Mouse (Mus musculus) heart, adult 2 months (tissue): ENCODE measurements at regions not wholly inside any gene's neighbourhood (a gene's known extent, or its start where the extent isn't known, plus 50 kb on each side); places are given as distances from the start of the nearest gene placed in this dataset.

Source experiments
- CTCF ChIP-seq: fragments of 200-600 bp; IDR thresholded peaks from 2 replicates; pipeline ENCODE4 v1.8.1; 2022; ENCODE audit warnings: antibody characterized with exemption, mild to moderate bottlenecking, moderate library complexity
- POLR2A ChIP-seq: fragments of 200-500 bp; IDR thresholded peaks from 2 replicates; pipeline ENCODE4 v1.6.1; 2011; ENCODE audit warnings: mild to moderate bottlenecking, low read depth, low read length, control low read depth; ENCODE audit not compliant: insufficient read depth

- TF ChIP-seq CTCF = no peak
- no peak for TF ChIP-seq POLR2A
These were observed 355.3 kb upstream of the Gm5415 start for GRCm38 (mm10) chr1:32902437-32902836.
